Mouse (Mus musculus) liver, embryonic 11.5 days (tissue): ENCODE results near the gene Ttll3. TPM values are rescaled to one million over a fixed set of nuclear protein-coding genes. Genes with fewer than 3 reads are reported as not detected.

Experiments used
- ATAC-seq: fragments of 200-750 bp; cut with Nextera tagmentation; replicated peaks from 2 replicates; pipeline ENCODE4 v1.8.0; 2017; ENCODE audit warnings: moderate number of reproducible peaks, mild to moderate bottlenecking, moderate TSS enrichment, moderate library complexity; ENCODE audit not compliant: low FRiP score
- DNase-seq: peaks from one replicate; pipeline ENCODE4 v3.0.0-alpha.2; 2017; ENCODE audit warnings: low spot score
- H3K27ac ChIP-seq: fragments of 300-500 bp; sonication (generic); 2 replicates; pipeline ENCODE4 v1.5.1; 2014; ENCODE audit warnings: mild to moderate bottlenecking, low read depth, low read length, control low read depth
- H3K27me3 ChIP-seq: fragments of 300-500 bp; sonication (generic); replicated peaks from 2 replicates; pipeline ENCODE4 v1.6.1; 2014; ENCODE audit warnings: low read length, mixed read lengths; ENCODE audit not compliant: control insufficient read depth, insufficient read depth
- H3K36me3 ChIP-seq: fragments of 300-500 bp; sonication (generic); 2 replicates; pipeline ENCODE4 v1.6.1; 2014; ENCODE audit warnings: mild to moderate bottlenecking, low read length, moderate library complexity, mixed read lengths; ENCODE audit not compliant: control insufficient read depth, insufficient read depth
- H3K4me1 ChIP-seq: fragments of 300-500 bp; sonication (generic); replicated peaks from 2 replicates; pipeline ENCODE4 v1.6.1; 2014; ENCODE audit warnings: low read length, mixed read lengths; ENCODE audit not compliant: control insufficient read depth, insufficient read depth
- H3K4me2 ChIP-seq: fragments of 300-500 bp; sonication (generic); 2 replicates; pipeline ENCODE4 v1.6.1; 2014; ENCODE audit warnings: mild to moderate bottlenecking, control low read depth, moderate library complexity
- H3K4me3 ChIP-seq: fragments of 300-500 bp; sonication (generic); 2 replicates; pipeline ENCODE4 v1.5.1; 2014; ENCODE audit warnings: low read depth, low read length, control low read depth
- H3K9ac ChIP-seq: fragments of 300-500 bp; sonication (generic); 2 replicates; pipeline ENCODE4 v1.6.1; 2014; ENCODE audit warnings: low read depth, low read length, control low read depth
- H3K9me3 ChIP-seq: fragments of 300-500 bp; sonication (generic); 2 replicates; pipeline ENCODE4 v1.6.1; 2016; ENCODE audit warnings: low read length, inconsistent platforms, mixed read lengths; ENCODE audit not compliant: control insufficient read depth
- WGBS: fragments of 180-500 bp; shearing (Covaris S2); extraction: QIAGEN DNeasy Blood & Tissue Kit; methylation state at CpG from one replicate; pipeline ENCODE4 v1.1.7; 2014; 5-methylcytosine and 5-hydroxymethylcytosine counted together
- microRNA-seq: library from miRNA; unstranded; fragments of <30 nt; microRNA quantifications from one replicate; pipeline ENCODE4, GENCODE M21; 2017; ENCODE audit warnings: borderline number of aligned reads
- polyA plus RNA-seq: library from polyadenylated mRNA; unstranded; fragments of >200 nt; fragmentation: Nextera tagmentation; extraction: Ambion mirVana; gene quantifications from 2 replicates; pipeline ENCODE4 v1.2.1, GENCODE M21; 2014

Ttll3 gene
- polyA plus RNA-seq, 1 experiment from 2014 or later = 2.4 TPM

GRCm38 (mm10) chr6:113464040-113464439, 75.0 kb downstream of the Ttll3 start:
- ATAC-seq (no peak), DNase-seq (no peak)
- H3K4me2 ChIP-seq = no peak overlapping the region
- H3K27ac ChIP-seq = no peak overlapping the region
- H3K27me3 ChIP-seq = no peaks in the 10 kb centered on the region
- H3K9me3 ChIP-seq = no peaks in the 10 kb centered on the region
- no peak overlapping the region for H3K9ac ChIP-seq
- 63% methylated on average over 7 of the region's 7 CpGs for WGBS
- H3K4me3 ChIP-seq = no peak overlapping the region
- peaks cover under 1% of the 10 kb centered on the region; the same call in 1 of the 2 replicates for H3K4me1 ChIP-seq
- H3K36me3 ChIP-seq = no peaks in the 10 kb centered on the region

Small RNAs within 50 kb of the gene (microRNA-seq; reads per million reads assigned to microRNA genes)
- not detected for gene Gm24387

Other genes with a start within 250 kb of the Ttll3 start
- 0.81 and 1.0 TPM in 2 replicates for gene Lhfpl4, start 193.9 kb upstream of the Ttll3 start, polyA plus RNA-seq
- gene Mtmr14, start 151.4 kb upstream of the Ttll3 start, polyA plus RNA-seq = 29.9 and 30.7 TPM in 2 replicates
- gene Cpne9, start 107.0 kb upstream of the Ttll3 start, polyA plus RNA-seq = 0.07 TPM in 1 of 2 replicates, not detected in the other
- gene Brpf1, start 82.1 kb upstream of the Ttll3 start, polyA plus RNA-seq = 22.0 and 23.3 TPM in 2 replicates
- 12.7 and 15.1 TPM in 2 replicates for gene Ogg1, start 62.3 kb upstream of the Ttll3 start, polyA plus RNA-seq
- 48.5 and 49.1 TPM in 2 replicates for gene Camk1, start 45.3 kb upstream of the Ttll3 start, polyA plus RNA-seq
- gene Tada3, start 11.4 kb upstream of the Ttll3 start, polyA plus RNA-seq = 43.8 and 49.7 TPM in 2 replicates
- 239 and 241 TPM in 2 replicates for gene Arpc4, start 11.1 kb upstream of the Ttll3 start, polyA plus RNA-seq
- gene Rpusd3, start 30.1 kb downstream of the Ttll3 start, polyA plus RNA-seq = 27.4 and 32.1 TPM in 2 replicates
- gene Cidec, start 46.5 kb downstream of the Ttll3 start, polyA plus RNA-seq = 0.26 TPM in 1 of 2 replicates, not detected in the other
- gene Jagn1, start 53.3 kb downstream of the Ttll3 start, polyA plus RNA-seq = 72.1 and 72.7 TPM in 2 replicates
- 0.74 and 1.5 TPM in 2 replicates for gene Il17re, start 69.2 kb downstream of the Ttll3 start, polyA plus RNA-seq
- gene Il17rc, start 82.2 kb downstream of the Ttll3 start, polyA plus RNA-seq = 4.6 and 5.3 TPM in 2 replicates
- gene Creld1, start 94.0 kb downstream of the Ttll3 start, polyA plus RNA-seq = 17.5 and 18.5 TPM in 2 replicates
- 0.16 TPM in 2 replicates for gene Prrt3, start 112.7 kb downstream of the Ttll3 start, polyA plus RNA-seq
- 70.8 and 75.8 TPM in 2 replicates for gene Emc3, start 142.4 kb downstream of the Ttll3 start, polyA plus RNA-seq
- gene Fancd2, start 142.4 kb downstream of the Ttll3 start, polyA plus RNA-seq = 19.1 and 22.7 TPM in 2 replicates
- gene Fancd2os, start 211.5 kb downstream of the Ttll3 start, polyA plus RNA-seq = 0.18 TPM in 2 replicates
- 166 and 173 TPM in 2 replicates for gene Brk1, start 215.5 kb downstream of the Ttll3 start, polyA plus RNA-seq
- 24.8 and 29.5 TPM in 2 replicates for gene Vhl, start 234.7 kb downstream of the Ttll3 start, polyA plus RNA-seq
- 14.1 and 14.8 TPM in 2 replicates for gene Irak2, start 249.2 kb downstream of the Ttll3 start, polyA plus RNA-seq